Mouse (Mus musculus): ENCODE data around the gene Esrrb.

The Esrrb gene

GRCm38 (mm10) chr12:86497126-86497525 is 136.2 kb downstream of the Esrrb start:
- DNase-seq (ENCODE audit: low read depth, low spot score), result no peak

GRCm38 (mm10) chr12:86498765-86499164 is 137.8 kb downstream of the Esrrb start:
- DNase-seq (ENCODE audit: low read depth, low spot score), result peak; percentile 70

- no peak for DNase-seq (ENCODE audit: low read depth, low spot score)
Observed at GRCm38 (mm10) chr12:86501728-86502127, 140.8 kb downstream of the Esrrb start.

- no peak for DNase-seq (ENCODE audit: low read depth, low spot score)
Observed at GRCm38 (mm10) chr12:86503921-86504320, 143.0 kb downstream of the Esrrb start.

- DNase-seq (ENCODE audit: low read depth, low spot score), result no peak
Observed at GRCm38 (mm10) chr12:86504321-86504720, 143.4 kb downstream of the Esrrb start.

- no peak for DNase-seq (ENCODE audit: low read depth, low spot score)
Observed at GRCm38 (mm10) chr12:86507741-86508140, 146.8 kb downstream of the Esrrb start.

GRCm38 (mm10) chr12:86508313-86508988 is 147.5 kb downstream of the Esrrb start:
- DNase-seq (ENCODE audit: low read depth, low spot score), result no peak

- no peak for DNase-seq (ENCODE audit: low read depth, low spot score)
Observed at GRCm38 (mm10) chr12:86509295-86510279, 148.7 kb downstream of the Esrrb start.

- no peak for DNase-seq (ENCODE audit: low read depth, low spot score)
Observed at GRCm38 (mm10) chr12:86512335-86512734, 151.4 kb downstream of the Esrrb start.

- no peak for DNase-seq (ENCODE audit: low read depth, low spot score)
Observed at GRCm38 (mm10) chr12:86513596-86513995, 152.7 kb downstream of the Esrrb start.

- DNase-seq (ENCODE audit: low read depth, low spot score), result no peak
Observed at GRCm38 (mm10) chr12:86516602-86517001, 155.7 kb downstream of the Esrrb start.

GRCm38 (mm10) chr12:86517721-86518120 is 156.8 kb downstream of the Esrrb start:
- no peak for DNase-seq (ENCODE audit: low read depth, low spot score)

GRCm38 (mm10) chr12:86518746-86519145 is 157.8 kb downstream of the Esrrb start:
- peak; percentile 75 for DNase-seq (ENCODE audit: low read depth, low spot score)

- DNase-seq (ENCODE audit: low read depth, low spot score), result no peak
Observed at GRCm38 (mm10) chr12:86534283-86534682, 173.4 kb downstream of the Esrrb start.

GRCm38 (mm10) chr12:86537799-86538198 is 176.9 kb downstream of the Esrrb start:
- no peak for DNase-seq (ENCODE audit: low read depth, low spot score)

- no peak for DNase-seq (ENCODE audit: low read depth, low spot score)
Observed at GRCm38 (mm10) chr12:86538711-86539110, 177.8 kb downstream of the Esrrb start.

GRCm38 (mm10) chr12:86539511-86539910 is 178.6 kb downstream of the Esrrb start:
- no peak for DNase-seq (ENCODE audit: low read depth, low spot score)

GRCm38 (mm10) chr12:86547808-86548207 is 186.9 kb downstream of the Esrrb start:
- DNase-seq (ENCODE audit: low read depth, low spot score), result no peak

- DNase-seq (ENCODE audit: low read depth, low spot score), result no peak
Observed at GRCm38 (mm10) chr12:86553037-86553436, 192.1 kb downstream of the Esrrb start.

- no peak for DNase-seq (ENCODE audit: low read depth, low spot score)
Observed at GRCm38 (mm10) chr12:86556796-86557517, 196.0 kb downstream of the Esrrb start.

GRCm38 (mm10) chr12:86558889-86559288 is 198.0 kb downstream of the Esrrb start:
- DNase-seq (ENCODE audit: low read depth, low spot score), result no peak

- no peak for DNase-seq (ENCODE audit: low read depth, low spot score)
Observed at GRCm38 (mm10) chr12:86562705-86563104, 201.8 kb downstream of the Esrrb start.

All from brain, adult 2 months (tissue).